Mouse (Mus musculus): ENCODE measurements at regions not wholly inside any gene's neighbourhood (a gene's known extent, or its start where the extent isn't known, plus 50 kb on each side); places are given as distances from the start of the nearest gene placed in this dataset.

- DNase-seq (ENCODE audit: low spot score): no peak
These were observed 278.2 kb upstream of the Nrsn1 start for GRCm38 (mm10) chr13:25548551-25548950.

- no peak for DNase-seq (ENCODE audit: low spot score)
These were observed 277.1 kb upstream of the Nrsn1 start for GRCm38 (mm10) chr13:25547150-25548145.

- no peak for DNase-seq (ENCODE audit: low spot score)
These were observed 253.8 kb upstream of the Nrsn1 start for GRCm38 (mm10) chr13:25524094-25524493.

GRCm38 (mm10) chr13:25507355-25507754 is 237.1 kb upstream of the Nrsn1 start:
- no peak for DNase-seq (ENCODE audit: low spot score)

- DNase-seq (ENCODE audit: low spot score): no peak
These were observed 224.3 kb upstream of the Nrsn1 start for GRCm38 (mm10) chr13:25494492-25495034.

GRCm38 (mm10) chr13:25490036-25490435 is 219.7 kb upstream of the Nrsn1 start:
- DNase-seq (ENCODE audit: low spot score): no peak

- DNase-seq (ENCODE audit: low spot score): no peak
These were observed 213.0 kb upstream of the Nrsn1 start for GRCm38 (mm10) chr13:25483309-25483708.

- no peak for DNase-seq (ENCODE audit: low spot score)
These were observed 181.6 kb upstream of the Nrsn1 start for GRCm38 (mm10) chr13:25451917-25452316.

- no peak for DNase-seq (ENCODE audit: low spot score)
These were observed 181.1 kb upstream of the Nrsn1 start for GRCm38 (mm10) chr13:25451357-25451861.

GRCm38 (mm10) chr13:25429701-25430418 is 159.6 kb upstream of the Nrsn1 start:
- DNase-seq (ENCODE audit: low spot score): no peak

- DNase-seq (ENCODE audit: low spot score): no peak
These were observed 133.0 kb upstream of the Nrsn1 start for GRCm38 (mm10) chr13:25403182-25403795.

GRCm38 (mm10) chr13:25402691-25403090 is 132.4 kb upstream of the Nrsn1 start:
- DNase-seq (ENCODE audit: low spot score): no peak

GRCm38 (mm10) chr13:25401936-25402504 is 131.7 kb upstream of the Nrsn1 start:
- no peak for DNase-seq (ENCODE audit: low spot score)

GRCm38 (mm10) chr13:25392770-25393290 is 122.5 kb upstream of the Nrsn1 start:
- no peak for DNase-seq (ENCODE audit: low spot score)

- DNase-seq (ENCODE audit: low spot score): no peak
These were observed 92.3 kb upstream of the Nrsn1 start for GRCm38 (mm10) chr13:25362627-25362967.

- no peak for DNase-seq (ENCODE audit: low spot score)
These were observed 91.7 kb upstream of the Nrsn1 start for GRCm38 (mm10) chr13:25361850-25362626.

GRCm38 (mm10) chr13:25347558-25347957 is 77.3 kb upstream of the Nrsn1 start:
- no peak for DNase-seq (ENCODE audit: low spot score)

GRCm38 (mm10) chr13:25343309-25343708 is 73.0 kb upstream of the Nrsn1 start:
- no peak for DNase-seq (ENCODE audit: low spot score)

GRCm38 (mm10) chr13:25341826-25342225 is 71.5 kb upstream of the Nrsn1 start:
- no peak for DNase-seq (ENCODE audit: low spot score)

GRCm38 (mm10) chr13:25333803-25334202 is 63.5 kb upstream of the Nrsn1 start:
- DNase-seq (ENCODE audit: low spot score): no peak

All from ovary, postnatal 10 days (tissue).